Comparison of ENCODE assay signal across 1 mouse cellular context in the genomic region with DNA sequence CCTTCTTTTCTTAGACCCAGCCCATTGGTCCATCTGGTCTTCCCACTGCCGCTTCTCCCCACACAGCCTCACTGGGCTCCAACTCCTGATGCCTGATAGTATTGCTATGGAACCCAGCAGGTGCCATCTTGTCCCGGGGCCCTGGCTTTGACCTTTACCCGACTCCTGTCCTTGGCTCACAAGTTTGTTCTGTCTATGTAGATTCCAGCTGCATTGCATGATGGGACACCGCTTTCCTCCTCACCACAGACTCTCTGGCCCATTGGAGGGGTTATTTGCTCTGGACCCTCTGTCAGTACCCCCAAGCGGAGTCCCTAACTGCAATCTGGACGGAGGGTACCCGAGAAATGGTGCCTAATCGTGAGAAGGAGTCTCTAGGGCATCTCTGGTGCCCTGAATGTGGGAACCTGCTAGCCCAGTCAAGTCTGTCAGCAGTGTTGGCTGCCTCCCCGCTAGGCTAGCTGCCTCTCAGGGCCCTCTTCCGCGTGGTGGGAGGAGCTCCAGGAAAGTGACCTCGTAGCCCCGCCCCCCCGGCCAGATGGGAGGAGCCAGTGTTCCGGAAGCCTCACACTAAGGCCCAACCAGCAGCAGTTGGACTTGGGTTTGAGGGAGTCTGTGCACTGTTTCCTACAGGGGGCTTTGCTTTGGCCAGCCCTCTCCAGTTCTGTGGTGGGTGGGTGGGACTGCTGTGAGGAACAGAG.
TF ChIP-seq lines count a peak whose summit lies in the region.

No protein-coding gene starts in this region.

TF ChIP-seq in CH12.LX, 34 proteins besides CTCF, POLR2A, EP300 and RAD21 (continued from another document):
- TF ChIP-seq PAX5 (IDR thresholded peaks at IDR 0.05; ENCODE audit: low read length) (no peak), USF2 (conservative IDR thresholded peaks at IDR 0.05; ENCODE audit: low read depth, low read length) (no peak), ZC3H11A (IDR thresholded peaks at IDR 0.05; ENCODE audit: low read depth, low read length) (no peak)
